8 mouse cellular contexts compared by ENCODE assay signal in genomic region chr6:83004872-83005271, GRCm38 (mm10). TPM values are rescaled to one million over a fixed set of nuclear protein-coding genes. Genes with fewer than 3 reads are reported as not detected.
DNase-seq lines count a peak whose midpoint lies in the region; ATAC-seq and TF ChIP-seq lines count a peak whose summit lies in the region.

No protein-coding gene starts in this region.

- no peaks in the 10 kb centered on the region for H3K4me1 ChIP-seq in kidney, embryonic 14.5 days (ENCODE audit: control insufficient read depth, insufficient read depth, low read length)
- H3K4me1 ChIP-seq in heart, postnatal 0 days (ENCODE audit: control insufficient read depth, insufficient read depth): peaks cover 12% of the 10 kb centered on the region
- H3K4me1 ChIP-seq in midbrain, embryonic 16.5 days (ENCODE audit: control insufficient read depth, insufficient read depth, low read length): no peaks in the 10 kb centered on the region

- DNase-seq in kidney, adult 11 months: peak; percentile 30
- DNase-seq in MN1 (ENCODE audit: low spot score): peak; percentile 16
- peak; percentile 51 for DNase-seq in heart, postnatal 0 days (ENCODE audit: low spot score)
- peak; percentile 35 for DNase-seq in lung, postnatal 14 days
- DNase-seq in gastrocnemius, postnatal 36 days: no peak

- 0 out of 2 replicates have a peak, but pooled peaks have one; percentile 8 for TF ChIP-seq CTCF in heart, postnatal 0 days (IDR thresholded peaks at IDR 0.05; ENCODE audit: low read depth)

- no peaks in the 10 kb centered on the region for H3K27me3 ChIP-seq in kidney, embryonic 14.5 days (ENCODE audit: control insufficient read depth, insufficient read depth, low read length)
- no peaks in the 10 kb centered on the region for H3K27me3 ChIP-seq in heart, postnatal 0 days (ENCODE audit: control insufficient read depth, insufficient read depth, low read length)
- H3K27me3 ChIP-seq in midbrain, embryonic 16.5 days (ENCODE audit: control insufficient read depth, insufficient read depth, low read depth, low read length): no peaks in the 10 kb centered on the region

- WGBS in kidney, embryonic 14.5 days: 64% methylated on average over 7 of the region's 7 CpGs
- WGBS in heart, postnatal 0 days: 20% methylated on average over 7 of the region's 7 CpGs
- 52% methylated on average over 7 of the region's 7 CpGs for WGBS in midbrain, embryonic 16.5 days

- H3K4me3 ChIP-seq in kidney, embryonic 14.5 days (ENCODE audit: low read length): no peak overlapping the region
- H3K4me3 ChIP-seq in heart, postnatal 0 days (ENCODE audit: low read depth, low read length): no peak overlapping the region
- H3K4me3 ChIP-seq in midbrain, embryonic 16.5 days (ENCODE audit: low read depth, low read length): no peak overlapping the region

- H3K9ac ChIP-seq in kidney, embryonic 14.5 days (ENCODE audit: low read depth, low read length): no peak overlapping the region
- no peak overlapping the region for H3K9ac ChIP-seq in heart, postnatal 0 days (replicated peaks; ENCODE audit: low read depth, low read length)
- no peak overlapping the region for H3K9ac ChIP-seq in midbrain, embryonic 16.5 days (ENCODE audit: low read depth, low read length)

- no peaks in the 10 kb centered on the region for H3K9me3 ChIP-seq in kidney, embryonic 14.5 days (ENCODE audit: control insufficient read depth, low read length)
- H3K9me3 ChIP-seq in heart, postnatal 0 days (replicated peaks; ENCODE audit: control insufficient read depth, low read length): no peaks in the 10 kb centered on the region
- H3K9me3 ChIP-seq in midbrain, embryonic 16.5 days (replicated peaks; ENCODE audit: control insufficient read depth, low read length, poor library complexity, severe bottlenecking): no peaks in the 10 kb centered on the region

- no peak for ATAC-seq in kidney, embryonic 14.5 days (ENCODE audit: low FRiP score, low TSS enrichment)
- peak; percentile 90 for ATAC-seq in heart, postnatal 0 days (ENCODE audit: insufficient read depth, low read depth)
- no peak for ATAC-seq in midbrain, embryonic 16.5 days
- ATAC-seq in CD4-positive, CD25-positive, alpha-beta regulatory T cell, adult 4 months: no peak

- intact Hi-C loops in gastrocnemius, postnatal 36 days (cut with DNase I): no loop called here

- no peak for TF ChIP-seq EP300 in heart, postnatal 0 days (IDR thresholded peaks at IDR 0.05; ENCODE audit: low read depth)

- no peak overlapping the region for H3K4me2 ChIP-seq in kidney, embryonic 14.5 days (replicated peaks; ENCODE audit: low read depth, low read length)
- no peak overlapping the region for H3K4me2 ChIP-seq in heart, postnatal 0 days (ENCODE audit: low read depth, low read length)
- H3K4me2 ChIP-seq in midbrain, embryonic 16.5 days (ENCODE audit: low read length): no peak overlapping the region

- H3K27ac ChIP-seq in kidney, embryonic 14.5 days (ENCODE audit: low read depth, low read length): no peak overlapping the region
- peak overlapping the region; percentile 37; the same call in 1 of the 2 replicates for H3K27ac ChIP-seq in heart, postnatal 0 days (ENCODE audit: low read depth)
- no peak overlapping the region for H3K27ac ChIP-seq in midbrain, embryonic 16.5 days (ENCODE audit: low read length)

- H3K36me3 ChIP-seq in kidney, embryonic 14.5 days (ENCODE audit: control insufficient read depth, insufficient read depth, low read length): no peaks in the 10 kb centered on the region
- H3K36me3 ChIP-seq in heart, postnatal 0 days (replicated peaks; ENCODE audit: control insufficient read depth, insufficient read depth, low read length): no peaks in the 10 kb centered on the region
- no peaks in the 10 kb centered on the region for H3K36me3 ChIP-seq in midbrain, embryonic 16.5 days (ENCODE audit: control insufficient read depth, insufficient read depth, low read length)

RNA-seq across cellular contexts. Expression of gene Dok1, which starts 28.4 kb away (rescaled TPM):
- 8.8 and 11.8 TPM in 2 replicates for polyA plus RNA-seq in kidney, embryonic 14.5 days (2014; fragmentation: Nextera tagmentation; extraction: Ambion mirVana)
- 9.2 and 11.5 TPM in 2 replicates for total RNA-seq in heart, postnatal 0 days (2014; rRNA removed; ENCODE audit: low replicate concordance)
- polyA plus RNA-seq in heart, postnatal 0 days (2015; fragmentation: Nextera tagmentation; extraction: Ambion mirVana): 6.1 and 6.3 TPM in 2 replicates
- 1.7 and 1.8 TPM in 2 replicates for polyA plus RNA-seq in midbrain, embryonic 16.5 days (2015; fragmentation: Nextera tagmentation; extraction: Ambion mirVana)
- polyA plus RNA-seq in CD4-positive, CD25-positive, alpha-beta regulatory T cell, adult 4 months (2017; shearing (Covaris generic)): 100 to 1,000 TPM in 1 of 2 experiments, 10 to 100 TPM in 1; 31.8 to 115 TPM
- total RNA-seq in gastrocnemius, postnatal 36 days (2021): 1 to 10 TPM; 2.4 to 2.5 TPM

RNA-seq across cellular contexts. Expression of gene Loxl3, which starts 29.1 kb away (rescaled TPM):
- 12.0 and 14.3 TPM in 2 replicates for polyA plus RNA-seq in kidney, embryonic 14.5 days (2014; fragmentation: Nextera tagmentation; extraction: Ambion mirVana)
- 9.0 and 9.8 TPM in 2 replicates for total RNA-seq in heart, postnatal 0 days (2014; rRNA removed; ENCODE audit: low replicate concordance)
- polyA plus RNA-seq in heart, postnatal 0 days (2015; fragmentation: Nextera tagmentation; extraction: Ambion mirVana): 3.8 and 4.3 TPM in 2 replicates
- 5.1 and 7.5 TPM in 2 replicates for polyA plus RNA-seq in midbrain, embryonic 16.5 days (2015; fragmentation: Nextera tagmentation; extraction: Ambion mirVana)
- 1 to 10 TPM in 1 of 2 experiments, not detected in 1; 1.8 TPM for polyA plus RNA-seq in CD4-positive, CD25-positive, alpha-beta regulatory T cell, adult 4 months (2017; shearing (Covaris generic))
- total RNA-seq in gastrocnemius, postnatal 36 days (2021): 1 to 10 TPM; 2.9 to 3.1 TPM

RNA-seq across cellular contexts. Expression of gene Aup1, which starts 49.4 kb away (rescaled TPM):
- polyA plus RNA-seq in kidney, embryonic 14.5 days (2014; fragmentation: Nextera tagmentation; extraction: Ambion mirVana): 144 and 156 TPM in 2 replicates
- total RNA-seq in heart, postnatal 0 days (2014; rRNA removed; ENCODE audit: low replicate concordance): 156 and 219 TPM in 2 replicates
- 104 and 108 TPM in 2 replicates for polyA plus RNA-seq in heart, postnatal 0 days (2015; fragmentation: Nextera tagmentation; extraction: Ambion mirVana)
- 176 and 184 TPM in 2 replicates for polyA plus RNA-seq in midbrain, embryonic 16.5 days (2015; fragmentation: Nextera tagmentation; extraction: Ambion mirVana)
- polyA plus RNA-seq in CD4-positive, CD25-positive, alpha-beta regulatory T cell, adult 4 months (2017; shearing (Covaris generic)): 100 to 1,000 TPM; 424 to 552 TPM
- total RNA-seq in gastrocnemius, postnatal 36 days (2021): 10 to 100 TPM; 82.8 to 88.8 TPM

RNA-seq across cellular contexts. Expression of gene Htra2, which starts 50.2 kb away (rescaled TPM):
- polyA plus RNA-seq in kidney, embryonic 14.5 days (2014; fragmentation: Nextera tagmentation; extraction: Ambion mirVana): 51.1 and 64.9 TPM in 2 replicates
- 46.3 and 50.3 TPM in 2 replicates for total RNA-seq in heart, postnatal 0 days (2014; rRNA removed; ENCODE audit: low replicate concordance)
- polyA plus RNA-seq in heart, postnatal 0 days (2015; fragmentation: Nextera tagmentation; extraction: Ambion mirVana): 55.4 and 61.9 TPM in 2 replicates
- 76.1 and 87.8 TPM in 2 replicates for polyA plus RNA-seq in midbrain, embryonic 16.5 days (2015; fragmentation: Nextera tagmentation; extraction: Ambion mirVana)
- 10 to 100 TPM; 27.3 to 37.9 TPM for polyA plus RNA-seq in CD4-positive, CD25-positive, alpha-beta regulatory T cell, adult 4 months (2017; shearing (Covaris generic))
- total RNA-seq in gastrocnemius, postnatal 36 days (2021): 10 to 100 TPM; 16.7 to 18.3 TPM

RNA-seq across cellular contexts. Expression of gene Dqx1, which starts 52.8 kb away (rescaled TPM):
- 1.9 and 2.6 TPM in 2 replicates for polyA plus RNA-seq in kidney, embryonic 14.5 days (2014; fragmentation: Nextera tagmentation; extraction: Ambion mirVana)
- not detected in 2 replicates for total RNA-seq in heart, postnatal 0 days (2014; rRNA removed; ENCODE audit: low replicate concordance)
- 0.08 and 0.32 TPM in 2 replicates for polyA plus RNA-seq in heart, postnatal 0 days (2015; fragmentation: Nextera tagmentation; extraction: Ambion mirVana)
- polyA plus RNA-seq in midbrain, embryonic 16.5 days (2015; fragmentation: Nextera tagmentation; extraction: Ambion mirVana): 0.30 and 0.37 TPM in 2 replicates
- polyA plus RNA-seq in CD4-positive, CD25-positive, alpha-beta regulatory T cell, adult 4 months (2017; shearing (Covaris generic)): 1 to 10 TPM; 1.9 to 4.5 TPM
- under 1 TPM; 0.26 to 0.32 TPM for total RNA-seq in gastrocnemius, postnatal 36 days (2021)

Comparison
In these comparisons a context has a peak if more than half of its experiments do, and no peak if none do; other contexts are left out.
1. DNase-seq: peak in kidney, adult 11 months (single experiment), MN1 (single experiment), heart, postnatal 0 days (single experiment) and lung, postnatal 14 days (single experiment); none in gastrocnemius, postnatal 36 days (0 of 2).